Mouse (Mus musculus): ENCODE measurements around the gene Dixdc1.

GRCm38 (mm10) chr9:50658941-50659388, 80.4 kb downstream of the Dixdc1 start:
- TF ChIP-seq GATA1 (IDR thresholded peaks at IDR 0.05; ENCODE audit: low read length) (no peak), TAL1 (IDR thresholded peaks at IDR 0.05; ENCODE audit: low read length) (no peak)
